Mouse (Mus musculus) G1E (cell line): Measurements from ENCODE around the gene Evx2.

Experiments used
- CTCF ChIP-seq: IDR thresholded peaks from 2 replicates; pipeline ENCODE4 v1.5.1; 2012; ENCODE audit warnings: low read depth, low read length, inconsistent platforms, mixed read lengths
- GATA2 ChIP-seq: IDR thresholded peaks from 2 replicates; pipeline ENCODE4 v1.6.1; 2012; ENCODE audit warnings: low read depth, low read length, inconsistent platforms, borderline replicate concordance
- TAL1 ChIP-seq: conservative IDR thresholded peaks from 2 replicates; pipeline ENCODE4 v1.6.1; 2012; ENCODE audit warnings: low read depth, low read length, inconsistent platforms, mixed read lengths

DNA sequence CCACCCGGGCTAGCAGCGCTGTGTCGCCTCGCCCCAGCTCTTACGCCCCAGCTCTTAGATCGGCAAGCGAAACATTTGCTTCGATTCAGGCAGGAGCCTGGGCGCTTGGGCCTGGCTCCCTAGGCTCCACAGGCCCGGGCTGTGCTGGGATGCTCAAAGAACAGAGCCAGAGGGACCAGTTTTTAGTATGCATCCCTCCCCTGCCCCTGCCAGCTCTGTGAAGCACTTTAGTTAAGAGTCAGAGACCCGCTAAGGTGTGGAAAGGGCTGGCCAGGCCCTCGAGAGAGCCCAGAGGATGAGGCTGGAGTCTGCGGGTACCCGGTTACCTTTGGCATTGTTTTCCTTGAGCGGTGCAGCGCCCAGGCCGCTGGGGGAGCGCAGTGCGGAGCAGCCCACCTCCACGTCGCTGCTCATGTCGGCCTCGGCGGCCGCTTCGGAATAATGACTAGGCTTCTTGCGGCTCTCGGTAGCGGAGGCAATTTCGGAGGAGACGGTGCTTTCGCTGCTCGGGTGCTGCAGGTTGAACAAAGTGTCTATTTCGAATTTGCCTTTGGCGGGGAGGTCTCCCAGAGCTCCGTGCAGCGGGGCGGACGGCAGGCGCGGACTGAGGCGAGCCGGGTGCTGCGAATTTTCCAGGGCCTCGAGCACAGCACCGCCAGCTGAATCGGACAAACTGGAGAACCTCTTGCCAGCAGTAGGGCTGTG is 538 bp downstream of the Evx2 start:
- no peak for TF ChIP-seq CTCF
- TF ChIP-seq TAL1, result no peak
- no peak for TF ChIP-seq GATA2
